Mouse (Mus musculus) E14TG2a.4 (cell line): ENCODE data around the gene Kcne2.

Experiments used
- H3K27me3 ChIP-seq: 2 replicates; pipeline ENCODE4 v1.6.1; 2014; ENCODE audit warnings: low read length, control low read depth; ENCODE audit not compliant: insufficient read depth
- H3K36me3 ChIP-seq: 2 replicates; pipeline ENCODE4 v1.6.1; 2014; ENCODE audit warnings: low read length, control low read depth; ENCODE audit not compliant: insufficient read depth
- H3K4me1 ChIP-seq: replicated peaks from 2 replicates; pipeline ENCODE4 v1.6.1; 2014; ENCODE audit warnings: low read depth, low read length, control low read depth
- H3K4me3 ChIP-seq: replicated peaks from 2 replicates; pipeline ENCODE4 v1.5.1; 2014; ENCODE audit warnings: mild to moderate bottlenecking, low read length
- H3K9me3 ChIP-seq: 2 replicates; pipeline ENCODE4 v1.6.1; 2014; ENCODE audit warnings: low read length, control low read depth
- CTCF ChIP-seq: conservative IDR thresholded peaks from 2 replicates; pipeline ENCODE4 v1.5.1; 2014; ENCODE audit warnings: low read length
- NANOG ChIP-seq: IDR thresholded peaks from 2 replicates; pipeline ENCODE4 v1.6.1; 2014; ENCODE audit warnings: borderline replicate concordance, low read length, mixed read lengths
- POU5F1 ChIP-seq: IDR thresholded peaks from 2 replicates; pipeline ENCODE4 v1.6.1; 2014; ENCODE audit warnings: low read length, borderline replicate concordance

Gene Kcne2

DNA sequence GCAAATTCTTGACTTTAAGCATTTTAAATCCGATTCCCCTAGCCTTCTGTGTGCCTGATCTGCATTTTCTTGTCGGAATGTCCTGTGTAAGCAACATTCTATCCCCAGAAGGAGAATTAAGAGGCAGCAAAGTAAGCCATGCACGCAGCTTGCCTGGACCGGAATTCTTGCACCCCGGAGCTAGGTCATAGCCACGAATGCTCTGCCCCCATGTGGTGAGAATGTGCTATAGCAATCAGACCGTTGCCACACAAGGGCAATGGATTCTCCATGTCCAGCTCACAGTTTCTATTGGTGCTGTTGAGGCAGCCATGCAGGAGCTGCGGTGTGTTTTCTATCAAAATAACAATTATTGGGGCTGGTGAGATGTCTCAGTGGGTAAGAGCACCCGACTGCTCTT, 44.1 kb downstream of the Kcne2 start:
- Histone ChIP-seq H3K27me3 (peaks cover 28% of the 10 kb centered on the region), H3K36me3 (no peaks in the 10 kb centered on the region), H3K9me3 (0 out of 2 replicates have a peak, but pooled peaks cover 2% of the 10 kb centered on the region), H3K4me1 (peaks cover 50% of the 10 kb centered on the region), H3K4me3 (no peak overlapping the region)
- TF ChIP-seq CTCF = peak; percentile 85
- no peak for TF ChIP-seq POU5F1

- Histone ChIP-seq H3K9me3 (0 out of 2 replicates have a peak, but pooled peaks cover 2% of the 10 kb centered on the region), H3K27me3 (peaks cover 25% of the 10 kb centered on the region), H3K4me3 (peak overlapping the region; percentile 63), H3K4me1 (peaks cover 35% of the 10 kb centered on the region), H3K36me3 (no peaks in the 10 kb centered on the region)
- TF ChIP-seq NANOG (no peak), POU5F1 (0 out of 2 replicates have a peak, but pooled peaks have one; percentile 7), CTCF (peak; percentile 70)
Measured at GRCm38 (mm10) chr16:92340612-92341511, 48.7 kb downstream of the Kcne2 start.

DNA sequence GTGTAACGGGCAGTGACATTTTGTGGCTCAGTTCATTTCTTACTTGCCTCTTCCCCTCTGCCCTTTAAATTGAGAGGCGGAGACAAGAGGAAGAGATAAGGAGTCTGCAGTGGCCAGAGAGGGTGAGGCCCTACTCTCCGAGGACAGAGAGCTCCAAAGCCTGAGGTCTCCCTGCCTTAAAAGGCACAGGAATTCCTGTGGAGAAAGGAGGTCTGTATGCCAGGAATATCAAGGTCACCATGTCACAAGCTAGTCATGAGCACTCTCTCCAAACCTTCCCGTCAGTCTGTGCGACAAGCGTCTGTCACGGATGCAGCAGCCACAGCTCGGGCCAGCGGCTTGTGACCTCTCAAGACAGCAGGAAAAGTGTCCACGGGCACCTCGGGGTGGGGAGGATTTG, 53.0 kb downstream of the Kcne2 start:
- H3K4me3 ChIP-seq = no peak overlapping the region
- H3K36me3 ChIP-seq = no peaks in the 10 kb centered on the region
- no peaks in the 10 kb centered on the region for H3K9me3 ChIP-seq
- TF ChIP-seq CTCF (no peak), NANOG (no peak), POU5F1 (no peak)
- H3K27me3 ChIP-seq = peaks cover 42% of the 10 kb centered on the region
- H3K4me1 ChIP-seq = peaks cover 26% of the 10 kb centered on the region

DNA sequence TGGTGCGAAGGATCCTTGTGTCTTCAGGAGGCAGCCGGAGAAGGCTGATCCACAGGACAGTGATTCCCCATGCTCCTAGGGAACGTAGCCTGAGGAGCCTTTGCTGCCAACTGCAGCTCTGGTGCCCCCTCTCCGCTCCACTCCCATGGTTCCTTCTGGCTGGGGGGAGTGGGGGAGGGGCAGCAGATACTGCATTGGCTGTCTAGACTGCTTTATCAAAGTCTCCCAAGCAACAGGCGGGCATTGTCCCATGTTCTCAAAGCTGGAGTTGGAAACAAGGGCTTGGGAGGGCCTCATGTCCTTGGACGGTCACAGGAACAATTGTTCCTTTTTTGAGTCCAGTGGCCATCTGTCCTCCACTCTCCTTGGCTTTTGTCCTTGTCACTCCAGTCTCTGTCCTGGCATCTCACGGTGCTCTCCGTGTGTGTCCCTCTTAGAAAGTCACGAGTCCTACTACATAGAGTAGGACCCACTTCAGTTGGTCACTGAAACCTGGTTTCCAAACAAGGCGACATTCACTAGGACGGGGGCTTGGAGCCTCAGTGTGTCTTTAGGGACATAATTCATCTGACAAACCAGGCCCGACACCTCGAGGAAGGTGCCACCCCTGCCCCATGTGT, 54.2 kb downstream of the Kcne2 start:
- TF ChIP-seq CTCF = no peak
- TF ChIP-seq POU5F1 = no peak
- TF ChIP-seq NANOG = no peak
- Histone ChIP-seq H3K4me1 (peaks cover 14% of the 10 kb centered on the region), H3K36me3 (no peaks in the 10 kb centered on the region), H3K4me3 (no peak overlapping the region), H3K9me3 (no peaks in the 10 kb centered on the region), H3K27me3 (peaks cover 49% of the 10 kb centered on the region)
